Mouse (Mus musculus) lung, embryonic 14.5 days (tissue): Measurements from ENCODE around the gene Gm4881. TPM values are rescaled to one million over a fixed set of nuclear protein-coding genes. Genes with fewer than 3 reads are reported as not detected.

Experiments used
- ATAC-seq: fragments of 200-750 bp; cut with Nextera tagmentation; 2 replicates; pipeline ENCODE4 v1.8.0; 2017; ENCODE audit warnings: mild to moderate bottlenecking, moderate TSS enrichment, moderate library complexity; ENCODE audit not compliant: insufficient read depth
- DNase-seq: peaks from one replicate; pipeline ENCODE4 v3.0.0-alpha.2; 2015
- H3K27ac ChIP-seq: fragments of 300-500 bp; sonication (generic); 2 replicates; pipeline ENCODE4 v1.5.1; 2014; ENCODE audit warnings: low read depth, mild to moderate bottlenecking, moderate library complexity
- H3K27me3 ChIP-seq: fragments of 300-500 bp; sonication (generic); 2 replicates; pipeline ENCODE4 v1.6.1; 2014; ENCODE audit warnings: low read length, control low read depth; ENCODE audit not compliant: insufficient read depth
- H3K36me3 ChIP-seq: fragments of 300-500 bp; sonication (generic); 2 replicates; pipeline ENCODE4 v1.6.1; 2014; ENCODE audit warnings: control low read depth; ENCODE audit not compliant: insufficient read depth
- H3K4me1 ChIP-seq: fragments of 300-500 bp; sonication (generic); 2 replicates; pipeline ENCODE4 v1.6.1; 2014; ENCODE audit warnings: antibody characterized with exemption, control low read depth; ENCODE audit not compliant: insufficient read depth
- H3K4me2 ChIP-seq: fragments of 300-500 bp; sonication (generic); 2 replicates; pipeline ENCODE4 v1.6.1; 2014; ENCODE audit warnings: mild to moderate bottlenecking
- H3K4me3 ChIP-seq: fragments of 300-500 bp; sonication (generic); 2 replicates; pipeline ENCODE4 v1.5.1; 2014; ENCODE audit warnings: low read depth, low read length
- H3K9ac ChIP-seq: fragments of 300-500 bp; sonication (generic); 2 replicates; pipeline ENCODE4 v1.6.1; 2014
- H3K9me3 ChIP-seq: fragments of 300-500 bp; sonication (generic); 2 replicates; pipeline ENCODE4 v1.6.1; 2016; ENCODE audit warnings: low read depth, low read length, control low read depth
- CTCF ChIP-seq: IDR thresholded peaks from 2 replicates; pipeline ENCODE4 v1.5.1; 2016; ENCODE audit warnings: antibody characterized with exemption, low read depth
- WGBS: fragments of 180-500 bp; shearing (Covaris S2); extraction: QIAGEN DNeasy Blood & Tissue Kit; methylation state at CpG from one replicate; pipeline ENCODE4 v1.1.7; 2014; 5-methylcytosine and 5-hydroxymethylcytosine counted together
- polyA plus RNA-seq: library from polyadenylated mRNA; unstranded; fragments of >200 nt; fragmentation: Nextera tagmentation; extraction: Ambion mirVana; gene quantifications from 2 replicates; pipeline ENCODE4 v1.2.1, GENCODE M21; 2014

Gene Gm4881
- polyA plus RNA-seq, 1 experiment from 2014 or later: not detected

DNA sequence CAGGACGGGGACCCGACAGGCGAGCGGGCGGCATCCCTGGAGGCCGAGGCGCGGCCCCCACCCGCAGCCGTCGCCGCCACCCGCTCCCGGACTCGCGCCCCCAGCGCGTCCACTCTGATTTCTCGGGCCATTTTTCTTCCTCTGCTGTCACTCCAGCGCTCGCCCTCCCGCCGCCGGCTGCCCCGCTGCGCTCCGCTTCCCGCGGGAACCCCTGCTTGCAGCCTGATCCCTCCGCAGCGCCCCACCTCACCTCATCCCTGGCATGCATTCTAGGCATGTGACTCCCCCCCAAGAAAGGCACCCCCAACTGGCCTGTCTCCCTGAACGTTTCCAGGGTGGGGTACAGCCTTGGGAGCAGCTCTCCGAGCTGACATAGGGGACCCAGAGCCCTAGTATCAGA, 10.9 kb upstream of the Gm4881 start:
- Histone ChIP-seq H3K4me1 (no peaks in the 10 kb centered on the region), H3K9me3 (no peaks in the 10 kb centered on the region), H3K4me3 (peak overlapping the region; percentile 39), H3K9ac (peak overlapping the region; percentile 13; the same call in 1 of the 2 replicates), H3K4me2 (peak overlapping the region; percentile 67), H3K27ac (no peak overlapping the region), H3K27me3 (peaks cover 71% of the 10 kb centered on the region), H3K36me3 (no peaks in the 10 kb centered on the region)
- TF ChIP-seq CTCF: no peak
- ATAC-seq: no peak
- DNase-seq: no peak
- 2% methylated on average over 33 of the region's 33 CpGs for WGBS

DNA sequence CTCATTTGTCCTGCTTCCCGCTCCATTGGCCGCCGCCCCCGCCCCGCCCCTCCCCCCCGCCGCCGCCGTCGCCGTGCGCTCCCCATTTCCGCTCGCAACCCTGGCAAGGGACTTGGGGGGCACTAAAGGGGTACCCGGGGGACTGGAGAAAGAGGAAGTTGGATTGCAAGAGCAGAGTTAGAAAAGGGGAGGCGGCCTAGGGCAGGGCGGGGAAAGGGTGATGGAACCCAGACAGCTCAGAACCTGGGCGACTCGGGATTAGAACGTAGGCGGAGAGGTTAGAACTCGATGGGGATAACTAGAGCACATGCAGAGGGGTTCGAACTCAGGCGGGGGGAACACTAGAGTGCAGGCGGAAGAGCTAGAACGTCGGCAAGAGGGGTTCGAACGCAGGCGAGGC, 10.2 kb upstream of the Gm4881 start:
- 1% methylated on average over 30 of the region's 30 CpGs for WGBS
- Histone ChIP-seq H3K9me3 (no peaks in the 10 kb centered on the region), H3K4me3 (peak overlapping the region; percentile 39), H3K4me1 (no peaks in the 10 kb centered on the region), H3K27ac (no peak overlapping the region), H3K4me2 (peak overlapping the region; percentile 67), H3K9ac (peak overlapping the region; percentile 6; the same call in 1 of the 2 replicates), H3K36me3 (no peaks in the 10 kb centered on the region), H3K27me3 (peaks cover 79% of the 10 kb centered on the region)
- TF ChIP-seq CTCF: no peak
- peak; percentile 22 for DNase-seq
- ATAC-seq: no peak

DNA sequence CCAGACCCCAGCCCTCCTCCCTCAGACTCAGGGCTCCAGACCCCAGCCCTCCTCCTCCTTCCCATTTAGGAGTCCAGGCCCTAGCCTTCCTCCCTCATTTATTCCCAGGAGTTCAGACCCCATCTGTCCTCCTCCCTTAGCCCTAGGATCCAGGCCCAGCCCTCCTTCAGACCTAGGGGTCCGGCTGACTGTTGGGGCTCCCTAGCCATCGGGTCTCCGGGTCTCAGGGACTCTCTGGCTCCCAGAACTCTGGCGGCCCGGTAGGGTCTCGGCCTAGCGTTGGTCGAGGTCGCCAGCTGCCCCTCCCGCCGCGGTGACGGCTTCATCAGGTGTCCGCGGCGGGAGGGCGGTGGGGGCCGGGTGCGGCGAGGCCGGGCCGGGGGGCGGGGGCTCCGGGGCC, 9.7 kb upstream of the Gm4881 start:
- H3K9ac ChIP-seq: no peak overlapping the region
- no peak for ATAC-seq

DNA sequence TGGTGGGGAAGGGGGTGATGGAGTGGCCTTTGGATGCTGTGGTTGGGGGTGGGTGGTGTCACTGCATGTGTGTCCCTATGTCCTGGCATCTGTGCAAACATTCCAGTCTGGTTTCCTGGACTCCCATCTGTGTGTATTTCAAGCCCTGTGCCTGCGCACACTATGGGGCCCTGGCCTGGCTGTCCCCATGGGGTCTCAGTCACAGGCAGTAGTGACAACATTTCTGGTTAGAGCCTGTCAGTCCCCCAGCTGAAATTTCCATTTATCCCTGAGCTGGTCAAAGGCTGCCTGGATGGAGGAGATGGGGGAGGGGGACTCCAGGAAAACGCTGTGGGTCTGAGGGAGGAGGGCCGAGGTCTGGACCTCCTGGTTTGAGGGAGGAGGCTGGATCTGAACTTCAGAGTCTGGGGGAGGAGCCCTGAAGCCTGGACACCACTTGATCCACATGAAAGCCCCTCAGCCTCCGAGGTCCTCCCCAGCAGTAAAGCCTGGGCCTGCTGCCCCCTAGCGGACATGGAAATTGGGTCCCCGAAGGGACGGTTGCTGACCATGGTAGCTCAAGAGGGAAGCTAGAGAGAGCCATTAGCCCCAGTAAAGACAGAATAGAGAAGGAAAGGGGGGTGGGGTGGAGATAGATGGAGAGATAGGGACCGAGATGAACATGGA, 5.8 kb upstream of the Gm4881 start:
- WGBS: 1% methylated on average over 8 of the region's 8 CpGs
- Histone ChIP-seq H3K4me1 (no peaks in the 10 kb centered on the region), H3K27me3 (peaks cover 100% of the 10 kb centered on the region), H3K9ac (no peak overlapping the region), H3K36me3 (no peaks in the 10 kb centered on the region), H3K4me3 (no peak overlapping the region), H3K9me3 (no peaks in the 10 kb centered on the region), H3K27ac (no peak overlapping the region), H3K4me2 (no peak overlapping the region)
- DNase-seq (peak; percentile 90), ATAC-seq (peak; percentile 48; the same call in 1 of the 2 replicates)
- peak; percentile 91 for TF ChIP-seq CTCF

More for the DNA sequence above, 9.7 kb upstream of the Gm4881 start:
- Histone ChIP-seq H3K4me2 (peak overlapping the region; percentile 67), H3K27me3 (peaks cover 83% of the 10 kb centered on the region), H3K36me3 (no peaks in the 10 kb centered on the region), H3K4me3 (peak overlapping the region; percentile 39), H3K9me3 (no peaks in the 10 kb centered on the region), H3K27ac (no peak overlapping the region), H3K4me1 (no peaks in the 10 kb centered on the region)
- no peak for TF ChIP-seq CTCF
- no peak for DNase-seq
- WGBS: under 1% methylated on average over 22 of the region's 24 CpGs

DNA sequence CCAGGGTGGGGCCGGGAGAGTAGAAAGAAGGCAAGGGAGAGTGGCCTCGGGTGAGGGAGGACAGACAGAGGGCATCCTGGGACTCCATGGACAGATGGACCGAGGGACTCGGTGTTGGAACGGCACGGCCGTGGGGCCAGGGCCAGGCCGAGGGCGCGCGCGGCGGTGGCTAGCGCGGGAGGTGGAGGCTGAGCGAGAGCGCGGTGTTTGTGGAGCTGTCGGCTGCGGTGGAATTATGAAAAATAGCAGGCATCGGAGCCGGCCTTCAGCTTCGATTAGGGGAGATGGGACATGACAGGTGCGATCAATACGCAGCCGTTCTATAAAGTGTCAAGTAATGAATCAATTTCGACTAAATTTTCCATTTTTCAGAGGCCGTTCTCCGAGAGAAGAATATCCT, 4.5 kb upstream of the Gm4881 start:
- no peaks in the 10 kb centered on the region for H3K4me1 ChIP-seq
- H3K27me3 ChIP-seq: peaks cover 100% of the 10 kb centered on the region
- H3K36me3 ChIP-seq: no peaks in the 10 kb centered on the region
- no peak overlapping the region for H3K4me3 ChIP-seq
- no peaks in the 10 kb centered on the region for H3K9me3 ChIP-seq
- no peak for DNase-seq
- 4% methylated on average over 29 of the region's 29 CpGs for WGBS
- H3K4me2 ChIP-seq: no peak overlapping the region
- no peak for ATAC-seq
- no peak overlapping the region for H3K9ac ChIP-seq
- no peak for TF ChIP-seq CTCF
- H3K27ac ChIP-seq: no peak overlapping the region

DNA sequence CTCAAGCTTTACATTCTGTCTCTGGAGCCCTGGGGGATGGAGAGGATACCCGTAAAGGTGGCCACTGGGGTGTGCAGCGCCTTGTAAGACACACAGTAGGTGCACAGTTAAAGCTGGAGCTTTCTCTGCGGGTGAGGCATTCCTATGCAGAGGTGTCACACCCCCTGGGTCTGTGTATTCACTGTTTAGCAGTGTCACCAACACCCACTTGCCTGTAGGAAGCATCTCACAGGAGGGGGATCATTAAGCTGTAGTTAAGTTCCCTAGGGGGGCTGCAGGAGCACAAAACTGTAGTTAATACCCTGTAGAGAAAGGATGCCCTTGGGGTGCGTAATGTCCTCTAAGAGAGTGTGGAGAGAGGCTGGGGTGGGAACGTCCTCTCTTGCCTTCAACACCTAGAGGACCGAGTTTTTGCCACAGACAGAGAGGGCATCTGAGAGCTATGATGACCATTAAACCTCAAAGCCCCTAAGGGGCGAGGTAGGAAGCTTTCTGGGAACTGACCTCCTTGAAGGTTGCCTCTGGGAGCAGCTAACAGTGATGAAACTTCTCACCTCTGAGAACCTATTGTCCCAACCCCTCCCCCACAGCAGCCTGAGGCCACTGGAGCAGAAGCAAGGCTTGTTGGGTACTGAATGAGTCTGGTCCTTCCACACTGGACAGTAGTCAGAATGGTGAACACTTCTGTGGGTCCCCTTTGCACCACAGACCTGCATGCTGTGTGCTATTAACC, 3.2 kb upstream of the Gm4881 start:
- WGBS: under 1% methylated on average over 7 of the region's 7 CpGs
- H3K27me3 ChIP-seq: peaks cover 100% of the 10 kb centered on the region
- DNase-seq (no peak), ATAC-seq (no peak)
- no peak overlapping the region for H3K4me2 ChIP-seq
- H3K9ac ChIP-seq: no peak overlapping the region
- no peak overlapping the region for H3K4me3 ChIP-seq
- H3K36me3 ChIP-seq: no peaks in the 10 kb centered on the region
- no peak for TF ChIP-seq CTCF
- no peaks in the 10 kb centered on the region for H3K4me1 ChIP-seq
- H3K27ac ChIP-seq: no peak overlapping the region
- no peaks in the 10 kb centered on the region for H3K9me3 ChIP-seq

DNA sequence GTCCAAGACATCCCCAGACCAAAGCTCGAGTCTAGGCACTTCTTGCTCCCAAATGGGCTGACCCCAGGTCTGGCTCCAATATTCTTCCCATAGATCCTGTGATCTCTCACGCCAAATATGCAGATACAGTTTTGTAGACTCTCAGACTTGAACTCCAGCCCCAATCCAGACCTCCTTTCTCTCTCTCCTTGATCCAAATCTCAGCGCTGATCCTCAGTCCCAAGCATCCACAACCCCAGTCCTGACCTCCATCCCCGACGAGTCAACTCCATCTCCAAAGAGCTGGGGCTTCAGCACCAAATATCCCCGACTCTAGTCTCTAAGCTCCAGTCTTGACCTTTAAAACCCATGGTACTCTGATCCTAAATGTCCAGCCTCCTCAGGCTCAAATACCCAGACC, 653 bp downstream of the Gm4881 start:
- Histone ChIP-seq H3K9ac (no peak overlapping the region), H3K9me3 (no peaks in the 10 kb centered on the region), H3K27me3 (peaks cover 81% of the 10 kb centered on the region), H3K4me1 (no peaks in the 10 kb centered on the region), H3K36me3 (no peaks in the 10 kb centered on the region), H3K4me3 (no peak overlapping the region; the same call in 1 of the 2 replicates), H3K4me2 (no peak overlapping the region), H3K27ac (no peak overlapping the region)
- ATAC-seq (no peak), DNase-seq (no peak)
- 5% methylated on average over 6 of the region's 6 CpGs for WGBS
- no peak for TF ChIP-seq CTCF
